Mouse (Mus musculus): ENCODE measurements at regions not wholly inside any gene's neighbourhood (a gene's known extent, or its start where the extent isn't known, plus 50 kb on each side); places are given as distances from the start of the nearest gene placed in this dataset.

GRCm38 (mm10) chr4:34226089-34226840 is 176.3 kb upstream of the Spaca1 start:
- DNase-seq, result peak in 1 of 2 experiments; percentile 19
- intact Hi-C loops (cut with DNase I), result no loop called here

GRCm38 (mm10) chr4:34226886-34227285 is 176.9 kb upstream of the Spaca1 start:
- no peak for DNase-seq
- intact Hi-C loops (cut with DNase I), result no loop called here

- no peak for DNase-seq
- intact Hi-C loops (cut with DNase I), result no loop called here
Measured at GRCm38 (mm10) chr4:34227611-34228010, 177.6 kb upstream of the Spaca1 start.

GRCm38 (mm10) chr4:34231270-34231669 is 181.3 kb upstream of the Spaca1 start:
- intact Hi-C loops (cut with DNase I), result loop anchor here (1.0 kb wide), 1 partner anchor 835 kb away; no protein-coding TSS in a partner anchor
- peak; percentile 43 to 70 for DNase-seq

- intact Hi-C loops (cut with DNase I), result no loop called here
- DNase-seq, result no peak
Measured at GRCm38 (mm10) chr4:34234204-34234603, 184.2 kb upstream of the Spaca1 start.

GRCm38 (mm10) chr4:34234645-34235044 is 184.7 kb upstream of the Spaca1 start:
- intact Hi-C loops (cut with DNase I), result no loop called here
- DNase-seq, result no peak

- intact Hi-C loops (cut with DNase I), result no loop called here
- no peak for DNase-seq
Measured at GRCm38 (mm10) chr4:34237791-34238190, 187.8 kb upstream of the Spaca1 start.

- DNase-seq, result no peak
- intact Hi-C loops (cut with DNase I), result no loop called here
Measured at GRCm38 (mm10) chr4:34239624-34240023, 189.6 kb upstream of the Spaca1 start.

GRCm38 (mm10) chr4:34241060-34241571 is 191.1 kb upstream of the Spaca1 start:
- intact Hi-C loops (cut with DNase I), result no loop called here
- DNase-seq, result peak in 1 of 2 experiments; percentile 18

GRCm38 (mm10) chr4:34241673-34242072 is 191.7 kb upstream of the Spaca1 start:
- no peak for DNase-seq
- intact Hi-C loops (cut with DNase I), result no loop called here

GRCm38 (mm10) chr4:34259444-34259843 is 209.5 kb upstream of the Spaca1 start:
- intact Hi-C loops (cut with DNase I), result no loop called here
- DNase-seq, result no peak

GRCm38 (mm10) chr4:34260468-34260867 is 210.5 kb upstream of the Spaca1 start:
- DNase-seq, result no peak
- intact Hi-C loops (cut with DNase I), result no loop called here

GRCm38 (mm10) chr4:34261809-34262208 is 211.8 kb upstream of the Spaca1 start:
- DNase-seq, result no peak
- intact Hi-C loops (cut with DNase I), result no loop called here

GRCm38 (mm10) chr4:34264431-34264830 is 214.4 kb upstream of the Spaca1 start:
- no peak for DNase-seq
- intact Hi-C loops (cut with DNase I), result no loop called here

GRCm38 (mm10) chr4:34274316-34274715 is 224.3 kb upstream of the Spaca1 start:
- intact Hi-C loops (cut with DNase I), result no loop called here
- DNase-seq, result no peak

- intact Hi-C loops (cut with DNase I), result no loop called here
- DNase-seq, result no peak
Measured at GRCm38 (mm10) chr4:34275372-34275771, 225.4 kb upstream of the Spaca1 start.

- intact Hi-C loops (cut with DNase I), result no loop called here
- no peak for DNase-seq
Measured at GRCm38 (mm10) chr4:34302504-34303108, 248.1 kb upstream of the Akirin2 start.

GRCm38 (mm10) chr4:34308921-34309563 is 241.7 kb upstream of the Akirin2 start:
- no peak for DNase-seq
- intact Hi-C loops (cut with DNase I), result no loop called here

- no peak for DNase-seq
- intact Hi-C loops (cut with DNase I), result no loop called here
Measured at GRCm38 (mm10) chr4:34310061-34310642, 240.6 kb upstream of the Akirin2 start.

GRCm38 (mm10) chr4:34315848-34316247 is 234.9 kb upstream of the Akirin2 start:
- intact Hi-C loops (cut with DNase I), result no loop called here
- no peak for DNase-seq

- intact Hi-C loops (cut with DNase I), result no loop called here
Measured at GRCm38 (mm10) chr4:34322841-34323240, 227.9 kb upstream of the Akirin2 start.

More at GRCm38 (mm10) chr4:34322841-34323240, 227.9 kb upstream of the Akirin2 start:
- DNase-seq, result no peak
